8 mouse cellular contexts compared by ENCODE assay signal in genomic region chr15:100869558-100869957, GRCm38 (mm10). TPM values are rescaled to one million over a fixed set of nuclear protein-coding genes. Genes with fewer than 3 reads are reported as not detected.
DNase-seq lines count a peak whose midpoint lies in the region; ATAC-seq and TF ChIP-seq lines count a peak whose summit lies in the region.

TSS of gene Scn8a (plus strand) at chr15:100869858.

- peaks cover 56% of the 10 kb centered on the region for H3K27me3 ChIP-seq in heart, embryonic 16.5 days (ENCODE audit: control insufficient read depth, insufficient read depth, low read length)
- H3K27me3 ChIP-seq in hindbrain, embryonic 13.5 days = peaks cover 16% of the 10 kb centered on the region
- peaks cover 67% of the 10 kb centered on the region for H3K27me3 ChIP-seq in liver, embryonic 15.5 days

- H3K9ac ChIP-seq in heart, embryonic 16.5 days (ENCODE audit: low read length) = no peak within 1 kb of the TSS
- peak within 1 kb of the TSS; percentile 74 for H3K9ac ChIP-seq in hindbrain, embryonic 13.5 days
- no peak within 1 kb of the TSS for H3K9ac ChIP-seq in liver, embryonic 15.5 days

- intact Hi-C loops in heart, postnatal 14 days (cut with DNase I) = no loop called here

- 76% methylated on average over 7 of the region's 7 CpGs for WGBS in heart, embryonic 16.5 days
- 76% methylated on average over 7 of the region's 7 CpGs for WGBS in hindbrain, embryonic 13.5 days
- WGBS in liver, embryonic 15.5 days (ENCODE audit: insufficient replicate concordance) = 51% methylated on average over 7 of the region's 7 CpGs

- no peak for DNase-seq in heart, postnatal 14 days
- DNase-seq in thymus, postnatal 0 days (ENCODE audit: low spot score) = no peak
- no peak for DNase-seq in spleen, postnatal 14 days (ENCODE audit: low spot score in 2 of 2)
- DNase-seq in frontal cortex, postnatal 25 days (ENCODE audit: low spot score in 2 of 2) = no peak

- no peak for TF ChIP-seq POLR2A in bone marrow macrophage, adult 2 months (IDR thresholded peaks at IDR 0.05; ENCODE audit: borderline replicate concordance, low read depth, low read length)

- no peak within 1 kb of the TSS for H3K27ac ChIP-seq in heart, embryonic 16.5 days (ENCODE audit: low read length)
- no peak within 1 kb of the TSS for H3K27ac ChIP-seq in bone marrow macrophage, adult 2 months (ENCODE audit: insufficient read depth, low read depth, low read length)
- H3K27ac ChIP-seq in hindbrain, embryonic 13.5 days = peak within 1 kb of the TSS; percentile 83
- no peak within 1 kb of the TSS for H3K27ac ChIP-seq in liver, embryonic 15.5 days (replicated peaks)

- ATAC-seq in heart, embryonic 16.5 days (replicated peaks; ENCODE audit: extremely low read depth, insufficient read depth, low FRiP score) = no peak
- ATAC-seq in hindbrain, embryonic 13.5 days (ENCODE audit: low FRiP score) = no peak
- ATAC-seq in liver, embryonic 15.5 days (ENCODE audit: insufficient read depth) = no peak

- H3K4me2 ChIP-seq in heart, embryonic 16.5 days (ENCODE audit: low read depth, low read length) = peak within 1 kb of the TSS; percentile 79
- H3K4me2 ChIP-seq in hindbrain, embryonic 13.5 days = peak within 1 kb of the TSS; percentile 61
- peak within 1 kb of the TSS; percentile 63 for H3K4me2 ChIP-seq in liver, embryonic 15.5 days

- 0 out of 2 replicates have a peak, but pooled peaks cover 5% of the 10 kb centered on the region for H3K9me3 ChIP-seq in heart, embryonic 16.5 days (replicated peaks; ENCODE audit: control insufficient read depth, low read length)
- H3K9me3 ChIP-seq in hindbrain, embryonic 13.5 days = 0 out of 2 replicates have a peak, but pooled peaks cover 4% of the 10 kb centered on the region
- no peaks in the 10 kb centered on the region for H3K9me3 ChIP-seq in liver, embryonic 15.5 days (replicated peaks)

- TF ChIP-seq CTCF in bone marrow macrophage, adult 2 months (IDR thresholded peaks at IDR 0.05; ENCODE audit: low read depth, low read length) = no peak

- peak within 1 kb of the TSS; percentile 64 for H3K4me3 ChIP-seq in heart, embryonic 16.5 days (ENCODE audit: low read length)
- peak within 1 kb of the TSS; percentile 38 for H3K4me3 ChIP-seq in bone marrow macrophage, adult 2 months (ENCODE audit: insufficient read depth, low read length)
- H3K4me3 ChIP-seq in hindbrain, embryonic 13.5 days = peak within 1 kb of the TSS; percentile 83
- H3K4me3 ChIP-seq in liver, embryonic 15.5 days (replicated peaks) = peak within 1 kb of the TSS; percentile 33

- no peaks in the 10 kb centered on the region for H3K36me3 ChIP-seq in heart, embryonic 16.5 days (ENCODE audit: control insufficient read depth, insufficient read depth)
- H3K36me3 ChIP-seq in hindbrain, embryonic 13.5 days = no peaks in the 10 kb centered on the region
- no peaks in the 10 kb centered on the region for H3K36me3 ChIP-seq in liver, embryonic 15.5 days (replicated peaks)

- peaks cover 4% of the 10 kb centered on the region for H3K4me1 ChIP-seq in heart, embryonic 16.5 days (ENCODE audit: control insufficient read depth, insufficient read depth, low read length)
- 0 out of 2 replicates have a peak, but pooled peaks cover 3% of the 10 kb centered on the region for H3K4me1 ChIP-seq in bone marrow macrophage, adult 2 months (ENCODE audit: control insufficient read depth, insufficient read depth, low read length)
- peaks cover 35% of the 10 kb centered on the region for H3K4me1 ChIP-seq in hindbrain, embryonic 13.5 days (replicated peaks)
- H3K4me1 ChIP-seq in liver, embryonic 15.5 days (replicated peaks) = peaks cover 10% of the 10 kb centered on the region; the same call in 1 of the 2 replicates

RNA-seq across cellular contexts. Expression of gene Scn8a, which starts in this region (rescaled TPM):
- polyA plus RNA-seq in heart, embryonic 16.5 days (2015; fragmentation: Nextera tagmentation; extraction: Ambion mirVana) = 0.71 and 1.5 TPM in 2 replicates
- under 1 TPM; 0.48 to 0.76 TPM for total RNA-seq in heart, postnatal 14 days (2021)
- polyA plus RNA-seq in bone marrow macrophage, adult 2 months (2012; ENCODE audit: insufficient read depth, insufficient read length, missing spikeins) = not detected in 2 replicates
- polyA plus RNA-seq in hindbrain, embryonic 13.5 days (2015; fragmentation: Nextera tagmentation; extraction: Ambion mirVana) = 18.8 and 19.7 TPM in 2 replicates
- 0.24 and 0.32 TPM in 2 replicates for polyA plus RNA-seq in liver, embryonic 15.5 days (2015; fragmentation: Nextera tagmentation; extraction: Ambion mirVana)
- 2.0 and 2.1 TPM in 2 replicates for polyA plus RNA-seq in thymus, postnatal 0 days (2015; fragmentation: Nextera tagmentation; extraction: Ambion mirVana)

Comparison
In these comparisons a context has a peak if more than half of its experiments do, and no peak if none do; other contexts are left out.
1. H3K4me3 ChIP-seq: peak in every context shown above with its lines; median percentile 83 in hindbrain, embryonic 13.5 days; 64 in heart, embryonic 16.5 days; 38 in bone marrow macrophage, adult 2 months; 33 in liver, embryonic 15.5 days.